Mouse (Mus musculus): ENCODE data around the gene Gm7876. TPM values are rescaled to one million over a fixed set of nuclear protein-coding genes. Genes with fewer than 3 reads are reported as not detected.
"Not testable (repeated sequence)": the region's sequence is repeated elsewhere in the genome, so short reads cannot be mapped to it uniquely, and the experiment has no call there.

The Gm7876 gene
- not detected for total RNA-seq (2021)

DNA sequence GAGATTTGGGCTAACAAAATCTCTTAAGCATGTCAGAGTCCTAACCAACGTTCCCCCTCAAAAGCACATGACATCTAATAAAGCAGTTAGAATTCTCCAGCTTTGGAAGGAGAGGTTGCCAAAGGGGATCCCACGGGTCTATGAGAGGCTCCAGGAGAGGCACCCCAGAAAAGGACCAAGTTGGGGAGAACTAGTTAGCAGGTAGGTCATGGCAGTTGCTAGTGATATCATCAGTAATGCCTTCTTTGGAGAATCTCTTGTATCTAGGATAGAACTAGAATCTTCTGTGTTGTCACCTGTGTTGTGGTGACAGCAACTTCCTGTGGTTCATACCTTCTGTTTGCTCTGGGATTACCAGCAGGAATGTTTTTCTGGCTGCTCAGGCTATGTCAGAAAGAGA is at the start of gene Gm7876:
Gene Gm7876, plus strand, starts transcription at position 301 of the 400 bp plus-strand sequence.
- intact Hi-C loops (cut with DNase I) = not testable (repeated sequence)

GRCm38 (mm10) chr14:4663892-4664291 is 45.1 kb upstream of the Gm7876 start, which contains the start of gene Gm3239:
Gm3239 (plus strand) TSS chr14:4664192.
- DNase-seq (ENCODE audit: extremely low spot score in 1 of 2, low spot score in 2 of 2); intact Hi-C loops (cut with DNase I): not testable (repeated sequence)

More for the DNA sequence above, at the start of gene Gm7876:
- DNase-seq (ENCODE audit: extremely low spot score in 1 of 2, low spot score in 2 of 2) = not testable (repeated sequence)

DNA sequence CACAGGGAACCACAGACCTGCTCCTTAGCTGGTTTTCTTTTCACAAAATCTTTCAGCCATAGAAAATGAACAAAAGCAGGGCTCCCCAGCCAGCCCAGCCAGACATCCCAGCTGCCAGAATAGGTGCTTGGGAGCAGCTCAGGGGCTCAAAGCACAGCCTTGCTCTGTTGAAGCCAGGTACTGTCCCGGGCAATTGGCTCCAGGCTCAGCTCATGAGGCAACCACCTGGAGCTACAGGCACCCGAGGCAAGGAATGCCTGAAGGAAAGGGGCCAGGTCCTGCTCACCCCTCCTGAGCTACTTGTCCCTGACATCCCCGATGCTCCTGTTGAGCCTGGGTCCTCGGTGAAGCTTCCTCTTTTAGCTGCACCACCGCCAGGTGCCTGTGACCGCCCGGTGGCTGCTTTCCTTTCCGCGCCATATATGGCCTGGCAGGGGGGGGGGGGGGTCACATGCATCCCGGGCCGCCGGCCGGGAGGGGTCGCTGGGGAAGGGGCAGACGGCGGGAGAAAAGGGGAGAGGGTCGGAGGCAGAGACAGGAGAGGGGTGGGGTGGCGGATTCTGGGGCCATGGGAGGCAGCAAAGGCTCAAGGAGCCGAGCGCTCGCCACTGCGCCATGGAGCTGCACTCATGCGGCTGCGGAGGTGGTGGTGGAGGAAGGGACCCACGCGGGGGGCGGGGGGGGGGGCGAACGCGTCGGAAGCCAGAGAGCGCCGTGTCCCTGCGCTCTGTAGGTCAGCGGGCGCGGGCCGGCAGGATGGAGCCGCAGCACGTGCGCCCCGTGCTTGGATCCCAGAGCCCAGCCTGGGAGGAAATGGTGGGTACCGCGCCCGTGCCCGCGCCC is 17.2 kb downstream of the Gm7876 start, which contains the start of gene Gm3252:
Gene Gm3252, plus strand, starts transcription at position 738 of the 843 bp plus-strand sequence.
- intact Hi-C loops (cut with DNase I); DNase-seq (ENCODE audit: extremely low spot score in 1 of 2, low spot score in 2 of 2): not testable (repeated sequence)

Other genes starting within 250 kb of the Gm7876 start
- gene Gm3182, start 227.5 kb upstream of the Gm7876 start, total RNA-seq (2021) = not detected
- not detected for gene Gm3047, start 153.8 kb upstream of the Gm7876 start, total RNA-seq (2021)
- gene Gm8159, start 76.9 kb upstream of the Gm7876 start, total RNA-seq (2021) = under 1 TPM; 0.53 to 0.77 TPM
- gene Gm3239, start 45.0 kb upstream of the Gm7876 start, total RNA-seq (2021) = not detected
- under 1 TPM; 0.54 to 0.83 TPM for gene Gm3252, start 17.5 kb downstream of the Gm7876 start, total RNA-seq (2021)
- gene Gm9602, start 67.1 kb downstream of the Gm7876 start, total RNA-seq (2021) = not detected
- not detected for gene Gm3269, start 128.9 kb downstream of the Gm7876 start, total RNA-seq (2021)
- 10 to 100 TPM; 19.4 to 20.7 TPM for gene Gm3264, start 146.3 kb downstream of the Gm7876 start, total RNA-seq (2021)
- not detected for gene Gm3278, start 183.2 kb downstream of the Gm7876 start, total RNA-seq (2021)

Measured in left cerebral cortex, postnatal 10 days (tissue).